ENCODE assay signal across 28 mouse cellular contexts in genomic region chr5:128649336-128649897, GRCm38 (mm10). TPM values are rescaled to one million over a fixed set of nuclear protein-coding genes. Genes with fewer than 3 reads are reported as not detected.
DNase-seq lines count a peak whose midpoint lies in the region; ATAC-seq lines count a peak whose summit lies in the region.
"Had no signal": no experiment of that assay in that cellular context is flagged by ENCODE, and none has a peak within 500 bp of the region (broad histone marks: within the 10 kb centered on the region; RNA-seq: fewer than 3 reads in every experiment).

No protein-coding gene starts in this region.

- no peaks in the 10 kb centered on the region for H3K27me3 ChIP-seq in limb, embryonic 13.5 days
- no peaks in the 10 kb centered on the region for H3K27me3 ChIP-seq in limb, embryonic 10.5 days (ENCODE audit: low read depth, poor library complexity, severe bottlenecking)
- H3K27me3 ChIP-seq in stomach, embryonic 16.5 days (ENCODE audit: control insufficient read depth, insufficient read depth, low read length): no peaks in the 10 kb centered on the region
- H3K27me3 ChIP-seq: hindbrain, embryonic 13.5 days had no signal

- H3K4me3 ChIP-seq in limb, embryonic 13.5 days: no peak overlapping the region
- no peak overlapping the region for H3K4me3 ChIP-seq in limb, embryonic 10.5 days
- no peak overlapping the region for H3K4me3 ChIP-seq in stomach, embryonic 16.5 days (replicated peaks; ENCODE audit: low read length)
- H3K4me3 ChIP-seq: forebrain, embryonic 12.5 days; hindbrain, embryonic 10.5 days; hindbrain, embryonic 13.5 days had no signal

- no peaks in the 10 kb centered on the region for H3K36me3 ChIP-seq in limb, embryonic 13.5 days
- no peaks in the 10 kb centered on the region for H3K36me3 ChIP-seq in limb, embryonic 10.5 days
- H3K36me3 ChIP-seq in stomach, embryonic 16.5 days (ENCODE audit: control insufficient read depth, insufficient read depth, low read length): no peaks in the 10 kb centered on the region
- H3K36me3 ChIP-seq: forebrain, embryonic 12.5 days; hindbrain, embryonic 10.5 days; hindbrain, embryonic 13.5 days had no signal

- no peak overlapping the region for H3K4me2 ChIP-seq in limb, embryonic 13.5 days (replicated peaks)
- H3K4me2 ChIP-seq in stomach, embryonic 16.5 days (ENCODE audit: low read depth, low read length): no peak overlapping the region
- H3K4me2 ChIP-seq: forebrain, embryonic 12.5 days; heart, embryonic 11.5 days; hindbrain, embryonic 13.5 days had no signal

- 69% methylated on average over 11 of the region's 11 CpGs for WGBS in limb, embryonic 13.5 days
- WGBS in limb, embryonic 10.5 days: 80% methylated on average over 11 of the region's 11 CpGs
- 67% methylated on average over 11 of the region's 11 CpGs for WGBS in stomach, embryonic 16.5 days

- DNase-seq in limb, embryonic 10.5 days (ENCODE audit: low spot score): no peak
- DNase-seq in fat pad, adult 2 months (ENCODE audit: extremely low read depth, low read depth, low spot score): peak; percentile 52
- no peak for DNase-seq in thymus, postnatal 14 days
- no peak for DNase-seq in testis, postnatal 14 days (ENCODE audit: low spot score)
- DNase-seq: adrenal gland, adult 8-10 months; adrenal gland, postnatal 25 days; cerebellum, adult 11-12 months; cerebellum, adult 8-10 months; cerebellum, postnatal 10 days; cerebellum, postnatal 36 days; embryo, embryonic 11 days; gastrocnemius, postnatal 10 days; heart, adult 11 months had no signal

- no peak overlapping the region for H3K9ac ChIP-seq in limb, embryonic 13.5 days
- H3K9ac ChIP-seq in stomach, embryonic 16.5 days (ENCODE audit: low read length): no peak overlapping the region
- H3K9ac ChIP-seq: forebrain, embryonic 12.5 days; hindbrain, embryonic 13.5 days had no signal

- peak; percentile 64; the same call in 1 of the 2 replicates for ATAC-seq in limb, embryonic 13.5 days (ENCODE audit: low FRiP score, low read depth)
- no peak for ATAC-seq in stomach, embryonic 16.5 days (ENCODE audit: insufficient read depth, low FRiP score)
- no peak for ATAC-seq in erythroid progenitor cell, adult 5-6 weeks (replicated peaks; ENCODE audit: low FRiP score, poor library complexity, severe bottlenecking)
- ATAC-seq: activated CD4-positive, CD25-positive, alpha-beta regulatory T cell, adult 4 months; forebrain, embryonic 16.5 days; hindbrain, embryonic 16.5 days had no signal

- H3K9me3 ChIP-seq in limb, embryonic 13.5 days: no peaks in the 10 kb centered on the region
- no peaks in the 10 kb centered on the region for H3K9me3 ChIP-seq in limb, embryonic 10.5 days (replicated peaks)
- no peaks in the 10 kb centered on the region for H3K9me3 ChIP-seq in stomach, embryonic 16.5 days (replicated peaks; ENCODE audit: control insufficient read depth, low read length)
- H3K9me3 ChIP-seq: forebrain, embryonic 12.5 days; hindbrain, embryonic 10.5 days; hindbrain, embryonic 13.5 days had no signal

- peaks cover 14% of the 10 kb centered on the region for H3K4me1 ChIP-seq in limb, embryonic 13.5 days
- peaks cover 14% of the 10 kb centered on the region for H3K4me1 ChIP-seq in limb, embryonic 10.5 days
- no peaks in the 10 kb centered on the region for H3K4me1 ChIP-seq in stomach, embryonic 16.5 days (ENCODE audit: control insufficient read depth, insufficient read depth, low read length)
- H3K4me1 ChIP-seq: forebrain, embryonic 12.5 days; hindbrain, embryonic 13.5 days had no signal

- H3K27ac ChIP-seq in limb, embryonic 13.5 days: no peak overlapping the region
- no peak overlapping the region for H3K27ac ChIP-seq in limb, embryonic 10.5 days
- peak overlapping the region; percentile 26; the same call in 1 of the 2 replicates for H3K27ac ChIP-seq in stomach, embryonic 16.5 days (ENCODE audit: low read length)
- H3K27ac ChIP-seq: forebrain, embryonic 12.5 days; hindbrain, embryonic 10.5 days; hindbrain, embryonic 13.5 days had no signal

RNA-seq across cellular contexts. Expression of gene Fzd10, which starts 48.8 kb away (rescaled TPM):
- 5.6 and 7.1 TPM in 2 replicates for polyA plus RNA-seq in limb, embryonic 13.5 days (2015; fragmentation: Nextera tagmentation; extraction: Ambion mirVana)
- polyA plus RNA-seq in limb, embryonic 10.5 days (2016; fragmentation: Nextera tagmentation; extraction: Ambion mirVana): 8.1 and 10.5 TPM in 2 replicates
- polyA plus RNA-seq in stomach, embryonic 16.5 days (2015; fragmentation: Nextera tagmentation; extraction: Ambion mirVana): 1.4 and 1.5 TPM in 2 replicates
- total RNA-seq in erythroid progenitor cell, adult 5-6 weeks (2015; ENCODE audit: low replicate concordance): not detected in 2 replicates
- total RNA-seq in erythroid progenitor cell, adult 5-6 weeks (2017; ENCODE audit: low replicate concordance): not detected in 2 replicates
- polyA plus RNA-seq: activated CD4-positive, CD25-positive, alpha-beta regulatory T cell, adult 4 months had no signal

RNA-seq across cellular contexts. Expression of gene Piwil1, which starts 52.9 kb away (rescaled TPM):
- not detected in 2 replicates for polyA plus RNA-seq in limb, embryonic 13.5 days (2015; fragmentation: Nextera tagmentation; extraction: Ambion mirVana)
- polyA plus RNA-seq in limb, embryonic 10.5 days (2016; fragmentation: Nextera tagmentation; extraction: Ambion mirVana): not detected in 2 replicates
- polyA plus RNA-seq in stomach, embryonic 16.5 days (2015; fragmentation: Nextera tagmentation; extraction: Ambion mirVana): not detected in 2 replicates
- total RNA-seq in erythroid progenitor cell, adult 5-6 weeks (2015; ENCODE audit: low replicate concordance): not detected in 2 replicates
- not detected in 2 replicates for total RNA-seq in erythroid progenitor cell, adult 5-6 weeks (2017; ENCODE audit: low replicate concordance)
- total RNA-seq: adrenal gland, adult 8-10 months; adrenal gland, postnatal 25 days; heart, adult 8-10 months; heart, postnatal 25 days had no signal
- polyA plus RNA-seq: embryonic facial prominence, embryonic 11.5 days; forebrain, embryonic 12.5 days; heart, embryonic 11.5 days; heart, embryonic 14.5 days; heart, postnatal 0 days; hindbrain, embryonic 10.5 days had no signal
